Mouse (Mus musculus): ENCODE measurements at regions not wholly inside any gene's neighbourhood (a gene's known extent, or its start where the extent isn't known, plus 50 kb on each side); places are given as distances from the start of the nearest gene placed in this dataset.

DNA sequence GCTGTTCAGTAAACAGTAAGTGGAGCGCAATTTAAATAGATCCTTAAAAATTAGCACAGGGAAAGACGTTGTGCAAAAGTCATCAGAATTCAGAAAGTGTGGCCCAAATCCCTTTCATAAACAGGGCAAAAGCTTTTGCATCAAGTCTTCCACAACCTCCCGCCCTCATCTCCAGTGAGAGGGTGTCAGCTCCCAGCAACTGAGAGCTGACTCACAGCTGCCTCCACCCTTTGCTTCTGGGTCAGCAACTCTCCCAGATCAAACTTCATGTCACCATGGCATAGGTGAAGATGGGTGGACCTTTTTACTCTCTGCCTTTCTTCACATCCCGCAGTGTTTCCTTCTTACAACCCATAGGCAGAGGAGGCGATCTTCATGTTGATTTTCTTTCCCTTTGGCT is 768.0 kb downstream of the Gm826 start:
- TF ChIP-seq RAD21 (IDR thresholded peaks at IDR 0.05; ENCODE audit: low read depth, low read length) = no peak
- no peak for TF ChIP-seq POLR2A (IDR thresholded peaks at IDR 0.05; ENCODE audit: control insufficient read depth in 1 of 2, insufficient read depth in 1 of 2, low read depth in 1 of 2, low read length in 2 of 2, poor library complexity in 1 of 2)
